Mouse (Mus musculus) myocyte (in vitro differentiated cells): Measurements from ENCODE around the gene Agpat3. TPM values are rescaled to one million over a fixed set of nuclear protein-coding genes. Genes with fewer than 3 reads are reported as not detected.

Source experiments
- H3K27me3 ChIP-seq: one replicate; pipeline ENCODE4 v1.6.1; 2011; ENCODE audit not compliant: control insufficient read depth, insufficient read depth, insufficient read length
- H3K36me3 ChIP-seq: one replicate; pipeline ENCODE4 v1.6.1; 2011; ENCODE audit not compliant: control insufficient read depth, insufficient read depth
- H3K4me2 ChIP-seq: one replicate; pipeline ENCODE4 v1.6.1; 2011; ENCODE audit warnings: low read depth, control low read depth
- H3K4me3 ChIP-seq: one replicate; pipeline ENCODE4 v1.5.1; 2011; ENCODE audit warnings: mild to moderate bottlenecking, control low read depth, moderate library complexity
- H3K79me2 ChIP-seq: one replicate; pipeline ENCODE4 v1.6.1; 2011; ENCODE audit not compliant: control insufficient read depth, insufficient read depth
- H3ac ChIP-seq: one replicate; pipeline ENCODE4 v1.6.1; 2011; ENCODE audit not compliant: control insufficient read depth, insufficient read length
- CEBPB ChIP-seq: IDR thresholded peaks from 2 replicates; pipeline ENCODE4 v1.6.1; 2011; ENCODE audit warnings: mild to moderate bottlenecking, moderate library complexity; ENCODE audit not compliant: poor library complexity, insufficient read depth, severe bottlenecking
- E2F4 ChIP-seq: IDR thresholded peaks from one replicate; pipeline ENCODE4 v1.6.1; 2011; ENCODE audit warnings: mild to moderate bottlenecking, control low read depth, moderate library complexity; ENCODE audit not compliant: insufficient read depth
- MAX ChIP-seq: IDR thresholded peaks from one replicate; pipeline ENCODE4 v1.6.1; 2011; ENCODE audit warnings: low read depth, mild to moderate bottlenecking, control low read depth
- MYOD1 ChIP-seq, 3 experiments: IDR thresholded peaks; one replicate each; pipeline ENCODE4 v1.6.1; 2011; ENCODE audit warnings: control low read depth in 2 of 3, low read depth in 2 of 3, mild to moderate bottlenecking in 2 of 3, moderate library complexity in 1 of 3; ENCODE audit not compliant: insufficient read length in 2 of 3, control insufficient read depth in 1 of 3
- MYOG ChIP-seq, 3 experiments: IDR thresholded peaks; one replicate each; pipeline ENCODE4 v1.6.1; 2011; ENCODE audit warnings: control low read depth in 2 of 3, low read depth in 2 of 3, mild to moderate bottlenecking in 2 of 3; ENCODE audit not compliant: insufficient read length in 2 of 3, control insufficient read depth in 1 of 3, insufficient read depth in 1 of 3
- POLR2A ChIP-seq: IDR thresholded peaks from one replicate; pipeline ENCODE4 v1.6.1; 2011; ENCODE audit warnings: low read depth, mild to moderate bottlenecking, control low read depth, moderate library complexity; ENCODE audit not compliant: insufficient read length
- POLR2AphosphoS2 ChIP-seq: IDR thresholded peaks from one replicate; pipeline ENCODE4 v1.6.1; 2011; ENCODE audit warnings: low read depth, control low read depth; ENCODE audit not compliant: insufficient read length
- REST ChIP-seq: IDR thresholded peaks from one replicate; pipeline ENCODE4 v1.6.1; 2011; ENCODE audit warnings: mild to moderate bottlenecking, control low read depth, moderate library complexity; ENCODE audit not compliant: insufficient read depth, insufficient read length
- SRF ChIP-seq: IDR thresholded peaks from one replicate; pipeline ENCODE4 v1.6.1; 2011; ENCODE audit warnings: low read depth; ENCODE audit not compliant: control insufficient read depth, insufficient read length
- TCF12 ChIP-seq: IDR thresholded peaks from one replicate; pipeline ENCODE4 v1.6.1; 2011; ENCODE audit warnings: mild to moderate bottlenecking, control low read depth; ENCODE audit not compliant: poor library complexity, insufficient read depth, severe bottlenecking
- TCF3 ChIP-seq: IDR thresholded peaks from one replicate; pipeline ENCODE4 v1.6.1; 2011; ENCODE audit warnings: low read depth, control low read depth; ENCODE audit not compliant: insufficient read length
- USF1 ChIP-seq: IDR thresholded peaks from one replicate; pipeline ENCODE4 v1.6.1; 2011; ENCODE audit warnings: low read depth, mild to moderate bottlenecking, control low read depth, moderate library complexity
- polyA plus RNA-seq: library from polyadenylated mRNA; unstranded; fragments of >200 nt; fragmentation: generic; extraction: Trizol; gene quantifications from one replicate; pipeline ENCODE4 v1.2.1, GENCODE M21; 2012; ENCODE audit warnings: missing spikeins

The Agpat3 gene
- polyA plus RNA-seq, 1 experiment: 183 TPM

DNA sequence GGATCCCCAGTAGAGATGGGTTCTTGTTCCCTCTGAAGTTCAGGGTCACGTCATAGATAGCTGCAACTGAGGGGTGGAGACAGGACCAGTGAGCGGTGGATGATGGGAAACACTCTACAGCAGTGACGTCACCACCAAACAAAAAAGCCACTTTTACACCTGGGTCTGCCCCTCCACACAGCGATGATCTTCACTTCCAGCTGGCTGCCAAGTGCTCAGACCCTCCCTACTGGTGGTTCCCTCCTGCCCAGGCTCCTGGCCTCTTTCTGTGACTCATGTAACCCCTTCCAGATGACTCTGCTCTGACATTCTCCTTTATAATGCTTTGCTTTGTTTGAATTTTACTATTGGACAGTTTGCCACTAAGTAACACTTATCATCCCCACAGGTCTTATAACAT lies 69.9 kb downstream of the Agpat3 start:
- H3K79me2 ChIP-seq: no peaks in the 10 kb centered on the region
- H3K4me3 ChIP-seq: no peak overlapping the region
- TF ChIP-seq REST (no peak), POLR2A (no peak), CEBPB (no peak), TCF3 (no peak), USF1 (no peak), TCF12 (no peak), MYOG (IDR thresholded peaks at IDR 0.05; ENCODE audit: control insufficient read depth in 1 of 3, insufficient read depth in 1 of 3, insufficient read length in 2 of 3, low read depth in 2 of 3) (no peak), SRF (no peak), POLR2AphosphoS2 (no peak), MAX (no peak), MYOD1 (IDR thresholded peaks at IDR 0.05; ENCODE audit: control insufficient read depth in 1 of 3, insufficient read length in 2 of 3, low read depth in 2 of 3) (no peak), E2F4 (no peak)
- H3K36me3 ChIP-seq: peaks cover 13% of the 10 kb centered on the region
- no peak overlapping the region for H3ac ChIP-seq
- no peak overlapping the region for H3K4me2 ChIP-seq
- H3K27me3 ChIP-seq: no peaks in the 10 kb centered on the region

DNA sequence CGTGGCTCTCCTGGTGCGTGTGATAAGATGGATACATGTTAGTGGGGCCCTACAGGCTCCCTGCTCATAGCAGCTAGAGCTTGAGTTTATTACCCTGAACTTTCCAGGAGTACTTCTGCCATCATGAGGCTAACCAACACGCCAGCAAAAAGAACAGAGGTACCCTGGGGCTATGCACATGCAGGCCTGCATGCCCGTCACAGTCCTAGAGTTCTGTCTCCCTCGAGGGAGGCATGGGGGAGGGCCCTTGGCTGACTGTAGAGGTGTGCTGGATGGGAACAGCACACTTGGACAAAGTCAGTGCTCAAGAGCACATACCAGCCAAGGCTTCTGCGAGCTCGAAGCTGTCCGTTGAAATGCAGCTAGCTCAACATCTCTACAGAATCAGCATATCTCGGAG lies 71.8 kb downstream of the Agpat3 start:
- H3K36me3 ChIP-seq: peaks cover 19% of the 10 kb centered on the region
- no peak overlapping the region for H3ac ChIP-seq
- no peak for TF ChIP-seq MYOD1 (IDR thresholded peaks at IDR 0.05; ENCODE audit: control insufficient read depth in 1 of 3, insufficient read length in 2 of 3, low read depth in 2 of 3)
- no peak for TF ChIP-seq MYOG (IDR thresholded peaks at IDR 0.05; ENCODE audit: control insufficient read depth in 1 of 3, insufficient read depth in 1 of 3, insufficient read length in 2 of 3, low read depth in 2 of 3)
- no peak for TF ChIP-seq TCF3
- no peak for TF ChIP-seq SRF
- no peak for TF ChIP-seq TCF12
- TF ChIP-seq CEBPB: no peak
- no peak for TF ChIP-seq MAX
- no peak for TF ChIP-seq POLR2AphosphoS2
- no peak for TF ChIP-seq USF1
- TF ChIP-seq POLR2A: no peak
- TF ChIP-seq REST: no peak
- TF ChIP-seq E2F4: no peak
- H3K4me2 ChIP-seq: no peak overlapping the region
- no peaks in the 10 kb centered on the region for H3K79me2 ChIP-seq
- no peak overlapping the region for H3K4me3 ChIP-seq
- no peaks in the 10 kb centered on the region for H3K27me3 ChIP-seq

DNA sequence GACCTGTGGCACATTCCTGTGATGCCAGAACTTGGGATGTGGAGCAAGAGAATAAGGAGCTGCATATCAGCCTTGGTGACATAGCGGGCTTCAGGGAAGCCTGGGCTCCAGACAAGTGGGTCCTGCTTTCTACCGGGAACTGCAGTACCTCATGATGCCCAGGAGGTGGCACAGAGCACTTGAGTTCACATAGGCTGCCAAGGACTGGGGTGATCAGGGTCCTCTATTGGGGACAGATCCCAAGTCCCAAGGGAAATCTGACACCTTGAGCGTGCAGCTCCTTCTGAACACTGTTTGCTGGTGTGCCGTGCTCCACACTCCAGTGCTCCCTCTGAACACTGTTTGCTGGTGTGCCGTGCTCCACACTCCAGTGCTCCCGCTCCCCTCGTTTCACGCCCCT lies 73.1 kb downstream of the Agpat3 start:
- TF ChIP-seq POLR2AphosphoS2 (peak; percentile 46), MAX (no peak)
- Histone ChIP-seq H3K79me2 (no peaks in the 10 kb centered on the region), H3K4me3 (no peak overlapping the region), H3K36me3 (peaks cover 19% of the 10 kb centered on the region), H3K27me3 (no peaks in the 10 kb centered on the region), H3K4me2 (no peak overlapping the region), H3ac (no peak overlapping the region)

DNA sequence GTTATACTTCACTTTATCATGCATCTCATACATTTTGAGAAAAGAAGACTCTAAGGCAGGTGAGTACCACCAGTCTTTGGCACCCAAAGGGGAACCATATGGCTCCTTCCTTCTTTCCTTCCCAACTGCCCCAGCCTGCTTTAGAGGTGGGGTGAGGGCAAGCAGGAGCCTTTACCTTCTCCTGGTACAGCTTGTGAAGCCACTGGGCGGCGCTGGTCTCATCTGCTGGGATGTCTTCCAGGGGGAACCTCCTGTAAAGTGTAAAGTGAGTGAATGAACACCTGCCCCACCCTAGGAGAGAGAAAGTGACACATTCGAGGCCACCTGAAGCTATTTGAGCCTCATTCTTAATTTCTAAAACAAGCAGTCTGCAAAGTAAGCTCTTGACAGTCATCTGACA lies 74.5 kb downstream of the Agpat3 start:
- Histone ChIP-seq H3K27me3 (no peaks in the 10 kb centered on the region), H3K36me3 (peaks cover 19% of the 10 kb centered on the region), H3K4me3 (no peak overlapping the region), H3K4me2 (no peak overlapping the region), H3ac (no peak overlapping the region), H3K79me2 (no peaks in the 10 kb centered on the region)
- TF ChIP-seq POLR2A (no peak), USF1 (no peak), MAX (no peak), E2F4 (no peak), CEBPB (no peak), SRF (no peak), REST (no peak), TCF3 (no peak)

DNA sequence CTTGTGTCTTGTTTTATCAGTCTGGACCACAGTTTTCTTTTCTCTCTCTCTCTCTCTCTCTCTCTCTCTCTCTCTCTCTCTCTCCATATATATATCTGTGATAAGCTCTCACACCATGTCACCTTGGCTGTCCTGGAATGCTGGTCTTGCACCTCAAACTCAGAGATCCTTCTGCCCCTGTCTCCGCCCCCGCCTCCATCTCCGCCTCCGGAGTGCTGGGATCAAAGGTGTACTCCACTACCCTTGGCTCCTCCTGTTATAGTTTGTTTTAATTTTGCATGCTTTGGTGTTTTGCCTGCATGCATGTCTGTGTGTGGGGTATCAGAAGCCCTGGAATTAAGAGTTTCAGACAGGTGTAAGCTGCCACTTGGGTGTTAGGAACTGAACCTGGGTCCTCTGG lies 76.0 kb downstream of the Agpat3 start:
- no peaks in the 10 kb centered on the region for H3K79me2 ChIP-seq
- H3K36me3 ChIP-seq: peaks cover 19% of the 10 kb centered on the region
- no peak overlapping the region for H3K4me3 ChIP-seq
- no peaks in the 10 kb centered on the region for H3K27me3 ChIP-seq
- TF ChIP-seq USF1: no peak
- TF ChIP-seq TCF3: no peak
- TF ChIP-seq POLR2AphosphoS2: no peak
- TF ChIP-seq TCF12: no peak
- H3ac ChIP-seq: no peak overlapping the region
- H3K4me2 ChIP-seq: no peak overlapping the region
